Mouse (Mus musculus): ENCODE results near the gene 4930404H24Rik. TPM values are rescaled to one million over a fixed set of nuclear protein-coding genes. Genes with fewer than 3 reads are reported as not detected.

4930404H24Rik gene
- total RNA-seq (2014; rRNA removed) (not detected in 2 replicates), polyA plus RNA-seq (2015; fragmentation: Nextera tagmentation; extraction: Ambion mirVana) (not detected in 2 replicates)

GRCm38 (mm10) chr2:153492573-153493392 is at the start of gene 4930404H24Rik:
Gene 4930404H24Rik (plus strand): TSS chr2:153492790.
- H3K4me1 ChIP-seq (ENCODE audit: insufficient read depth): peaks cover 39% of the 10 kb centered on the region
- TF ChIP-seq CTCF (IDR thresholded peaks at IDR 0.05; ENCODE audit: low read depth): no peak
- 3% methylated on average over 79 of the region's 83 CpGs for WGBS

DNA sequence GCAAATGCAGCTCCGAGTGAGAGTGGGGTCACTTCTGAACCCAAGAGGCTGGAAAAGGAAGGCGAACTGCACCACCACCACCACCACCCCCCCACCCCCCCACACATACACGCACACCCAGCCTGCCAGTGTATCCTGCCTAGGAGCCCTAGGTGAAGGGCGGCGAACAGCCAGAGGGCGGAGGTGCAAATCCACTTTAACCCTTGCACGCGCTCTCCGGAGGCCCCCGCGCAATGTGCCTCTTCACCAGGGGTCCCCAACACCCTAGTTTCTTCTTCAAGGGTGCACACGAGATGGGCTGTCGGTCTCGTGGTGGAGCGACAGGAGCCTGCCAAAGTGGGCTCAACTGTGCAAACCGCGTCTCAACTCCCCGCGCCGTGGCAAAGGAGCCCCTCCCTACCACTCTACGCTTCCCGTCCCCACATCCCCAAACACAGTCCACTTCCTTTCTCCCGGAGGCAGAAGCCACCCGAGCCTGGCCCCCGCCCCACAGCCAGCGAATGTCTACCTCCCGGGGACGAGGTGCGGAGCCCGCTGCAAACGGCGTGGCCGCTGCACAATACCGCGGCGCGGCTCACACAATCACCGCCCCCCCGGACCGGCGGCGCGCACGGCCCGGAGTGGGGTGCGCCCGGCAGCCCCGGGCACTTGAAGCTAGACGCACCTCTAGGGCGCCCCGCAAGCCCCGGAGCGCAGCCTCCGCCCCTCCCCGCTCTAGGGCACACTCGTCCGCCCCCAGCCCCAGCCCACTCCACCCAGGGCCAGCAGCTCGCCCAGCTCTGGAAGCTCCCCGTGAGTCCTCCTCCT is 49.0 kb upstream of the 4930404H24Rik start:
- H3K4me1 ChIP-seq (ENCODE audit: insufficient read depth): peaks cover 24% of the 10 kb centered on the region
- no peaks in the 10 kb centered on the region for H3K9me3 ChIP-seq (ENCODE audit: low read length)
- no peaks in the 10 kb centered on the region; the same call in 1 of the 2 replicates for H3K36me3 ChIP-seq (ENCODE audit: insufficient read depth)
- ATAC-seq (peak; percentile 32), DNase-seq (peak; percentile 56)
- peak overlapping the region; percentile 90 for H3K9ac ChIP-seq
- no peaks in the 10 kb centered on the region for H3K27me3 ChIP-seq (ENCODE audit: insufficient read depth, low read length)
- peak overlapping the region; percentile 94 for H3K27ac ChIP-seq (ENCODE audit: low read depth, low read length)
- no peak for TF ChIP-seq CTCF (IDR thresholded peaks at IDR 0.05; ENCODE audit: low read depth)
- peak overlapping the region; percentile 89 for H3K4me3 ChIP-seq (ENCODE audit: low read depth, low read length)
- 2% methylated on average over 53 of the region's 59 CpGs for WGBS
- peak overlapping the region; percentile 77 for H3K4me2 ChIP-seq (ENCODE audit: low read depth)

More at GRCm38 (mm10) chr2:153492573-153493392, at the start of gene 4930404H24Rik:
- ATAC-seq (peak; percentile 88), DNase-seq (peak; percentile 96)
- Histone ChIP-seq H3K27me3 (ENCODE audit: insufficient read depth, low read length) (no peaks in the 10 kb centered on the region), H3K9ac (peak within 1 kb of the TSS; percentile 84), H3K36me3 (ENCODE audit: insufficient read depth) (no peaks in the 10 kb centered on the region), H3K9me3 (ENCODE audit: low read length) (no peaks in the 10 kb centered on the region), H3K27ac (ENCODE audit: low read depth, low read length) (peak within 1 kb of the TSS; percentile 94), H3K4me2 (ENCODE audit: low read depth) (peak within 1 kb of the TSS; percentile 89), H3K4me3 (ENCODE audit: low read depth, low read length) (peak within 1 kb of the TSS; percentile 59)

DNA sequence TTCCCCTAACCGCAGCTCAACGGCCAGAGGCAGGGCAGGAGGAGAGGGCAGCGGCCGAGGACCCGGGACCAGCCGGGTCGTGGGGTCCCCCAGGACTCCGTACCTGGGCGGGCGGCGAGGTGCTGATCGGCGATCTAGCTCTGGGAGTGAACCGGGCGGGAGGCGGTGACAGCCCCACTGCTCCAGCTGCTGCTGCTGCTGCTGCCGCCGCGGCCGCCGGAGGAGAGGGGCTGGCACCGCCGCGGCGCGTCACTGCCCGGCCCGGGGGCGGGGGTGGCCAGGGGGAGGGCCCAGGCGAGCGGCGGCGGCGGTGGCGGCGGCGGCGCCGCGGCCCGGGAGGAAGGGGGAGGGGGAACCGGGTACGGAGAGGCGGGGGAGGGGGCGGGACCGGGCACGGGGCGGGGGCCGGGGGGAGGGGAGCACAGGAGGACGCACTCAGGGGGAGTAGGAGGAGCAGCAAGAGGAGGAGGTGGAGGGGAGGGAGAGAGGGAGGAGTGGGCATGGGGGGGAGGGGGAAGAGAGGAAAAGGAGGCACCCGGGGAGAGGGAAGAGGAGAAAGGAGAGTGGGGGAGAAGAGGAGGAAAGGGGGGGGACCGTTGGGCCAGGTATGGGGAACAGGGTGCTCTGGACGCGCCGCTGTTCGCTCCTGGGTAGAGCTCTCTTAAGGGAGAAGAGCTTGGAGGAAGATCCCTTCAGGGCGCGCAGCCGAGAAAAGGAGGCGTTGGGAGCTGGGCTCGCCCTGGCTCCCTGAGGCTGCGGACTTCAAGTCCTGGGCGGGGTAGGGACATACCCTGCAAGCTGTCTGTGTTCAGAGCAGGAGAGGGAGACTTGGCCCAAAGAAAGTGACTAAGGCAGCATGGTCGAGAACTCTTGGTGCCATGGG is 48.1 kb upstream of the 4930404H24Rik start:
- peak overlapping the region; percentile 89 for H3K4me3 ChIP-seq (ENCODE audit: low read depth, low read length)
- TF ChIP-seq CTCF (IDR thresholded peaks at IDR 0.05; ENCODE audit: low read depth): no peak
- DNase-seq (peak; percentile 79), ATAC-seq (peak; percentile 78)
- no peaks in the 10 kb centered on the region for H3K9me3 ChIP-seq (ENCODE audit: low read length)
- no peaks in the 10 kb centered on the region; the same call in 1 of the 2 replicates for H3K36me3 ChIP-seq (ENCODE audit: insufficient read depth)
- no peaks in the 10 kb centered on the region for H3K27me3 ChIP-seq (ENCODE audit: insufficient read depth, low read length)
- H3K9ac ChIP-seq: peak overlapping the region; percentile 90
- H3K4me1 ChIP-seq (ENCODE audit: insufficient read depth): peaks cover 24% of the 10 kb centered on the region
- WGBS: 3% methylated on average over 35 of the region's 64 CpGs
- H3K27ac ChIP-seq (ENCODE audit: low read depth, low read length): peak overlapping the region; percentile 94
- H3K4me2 ChIP-seq (ENCODE audit: low read depth): peak overlapping the region; percentile 77

DNA sequence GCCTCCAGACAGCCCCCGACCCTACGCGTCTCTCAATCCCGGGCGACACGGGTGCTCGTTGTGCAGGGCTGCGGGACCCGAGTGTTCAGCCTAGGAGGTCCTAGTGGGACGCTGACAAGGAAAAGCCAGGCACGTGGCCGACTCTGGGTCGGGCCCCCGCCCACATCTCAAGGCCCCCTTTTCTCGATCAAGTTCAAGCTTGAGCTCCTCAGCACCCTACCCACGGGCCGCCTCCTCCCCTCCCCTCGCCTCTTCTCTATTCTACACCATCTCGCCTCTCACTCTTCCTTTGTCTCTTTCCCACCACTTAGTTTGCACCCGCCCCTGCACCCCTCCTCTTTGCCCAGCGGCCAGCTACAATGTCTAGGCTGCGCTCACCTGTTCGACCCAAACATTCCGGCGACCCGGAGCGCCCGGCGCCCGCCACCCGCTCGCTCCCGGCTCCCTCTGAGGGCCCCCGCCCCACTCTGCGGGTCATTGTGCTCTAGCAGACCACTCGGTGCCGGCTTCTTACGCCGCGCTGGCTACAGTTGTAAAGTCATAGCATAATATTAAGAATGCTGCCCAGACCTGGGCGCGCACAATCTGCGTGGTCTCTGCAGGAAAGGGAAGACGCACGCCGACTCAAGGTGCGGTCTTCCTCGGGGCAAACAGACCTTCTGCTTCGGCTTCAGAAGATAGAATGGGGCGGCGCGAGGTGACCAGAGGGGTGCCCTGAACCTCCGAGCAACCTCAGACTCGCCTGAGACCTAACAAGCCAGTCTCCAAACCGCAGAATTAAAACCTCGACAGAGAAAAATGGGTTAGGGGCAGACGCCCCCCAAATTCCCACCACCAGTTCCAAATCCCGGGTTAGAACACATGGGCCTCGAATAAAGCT is 47.2 kb upstream of the 4930404H24Rik start:
- peak overlapping the region; percentile 94 for H3K27ac ChIP-seq (ENCODE audit: low read depth, low read length)
- ATAC-seq (peak; percentile 51), DNase-seq (peak; percentile 71)
- peak overlapping the region; percentile 90 for H3K9ac ChIP-seq
- peak overlapping the region; percentile 89 for H3K4me3 ChIP-seq (ENCODE audit: low read depth, low read length)
- peak overlapping the region; percentile 77 for H3K4me2 ChIP-seq (ENCODE audit: low read depth)
- WGBS: under 1% methylated on average over 59 of the region's 59 CpGs
- H3K9me3 ChIP-seq (ENCODE audit: low read length): no peaks in the 10 kb centered on the region
- H3K4me1 ChIP-seq (ENCODE audit: insufficient read depth): peaks cover 21% of the 10 kb centered on the region
- TF ChIP-seq CTCF (IDR thresholded peaks at IDR 0.05; ENCODE audit: low read depth): no peak
- no peaks in the 10 kb centered on the region for H3K27me3 ChIP-seq (ENCODE audit: insufficient read depth, low read length)
- H3K36me3 ChIP-seq (ENCODE audit: insufficient read depth): no peaks in the 10 kb centered on the region; the same call in 1 of the 2 replicates

GRCm38 (mm10) chr2:153446017-153446408 is 46.6 kb upstream of the 4930404H24Rik start:
- no peaks in the 10 kb centered on the region for H3K27me3 ChIP-seq (ENCODE audit: insufficient read depth, low read length)
- H3K4me2 ChIP-seq (ENCODE audit: low read depth): peak overlapping the region; percentile 77
- peak overlapping the region; percentile 89 for H3K4me3 ChIP-seq (ENCODE audit: low read depth, low read length)
- peak overlapping the region; percentile 94 for H3K27ac ChIP-seq (ENCODE audit: low read depth, low read length)
- no peaks in the 10 kb centered on the region; the same call in 1 of the 2 replicates for H3K36me3 ChIP-seq (ENCODE audit: insufficient read depth)
- DNase-seq: peak; percentile 92
- H3K4me1 ChIP-seq (ENCODE audit: insufficient read depth): peaks cover 17% of the 10 kb centered on the region; the same call in 1 of the 2 replicates
- TF ChIP-seq CTCF (IDR thresholded peaks at IDR 0.05; ENCODE audit: low read depth): peak; percentile 79
- H3K9ac ChIP-seq: peak overlapping the region; percentile 90
- peak; percentile 30 for ATAC-seq
- no peaks in the 10 kb centered on the region for H3K9me3 ChIP-seq (ENCODE audit: low read length)
- WGBS: 0% methylated on average over 8 of the region's 8 CpGs

Measured in forebrain, postnatal 0 days (tissue).